Mouse (Mus musculus): ENCODE results near the gene Evpl.
"Not testable (repeated sequence)": the region's sequence is repeated elsewhere in the genome, so short reads cannot be mapped to it uniquely, and the experiment has no call there.

The Evpl gene

DNA sequence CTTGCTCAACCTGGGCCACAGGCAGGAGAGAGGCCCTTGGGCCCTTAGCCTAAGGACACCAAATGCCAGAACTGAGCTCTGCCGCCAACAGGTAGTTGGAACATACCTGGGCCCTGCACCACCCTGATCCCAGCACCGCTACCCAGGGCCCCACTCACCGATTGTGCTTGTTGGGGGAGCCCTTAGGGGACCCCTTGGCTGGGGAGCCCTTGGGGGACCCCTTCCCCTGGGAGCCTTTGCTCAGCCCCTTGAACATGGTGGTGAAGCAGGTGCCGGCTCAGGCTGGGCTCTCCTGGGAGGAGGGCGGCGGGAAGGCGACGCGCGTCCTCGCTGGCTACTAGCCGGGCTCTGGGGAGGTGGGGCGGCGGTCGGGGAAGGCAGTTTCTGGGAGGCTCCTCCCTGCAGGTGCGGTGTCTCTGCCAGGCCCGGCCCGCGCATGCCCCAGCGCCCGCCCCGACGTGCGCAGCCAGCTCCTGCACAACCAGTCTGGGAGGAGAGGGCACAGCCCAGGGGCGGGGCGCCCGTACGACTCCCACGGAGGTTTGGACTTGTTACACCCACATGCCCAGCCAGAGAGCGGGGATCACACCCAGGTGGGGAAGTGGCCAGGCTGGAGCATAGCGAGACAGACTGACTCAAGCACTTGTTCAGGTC, at the start of gene Evpl:
Gene Evpl, minus strand, starts transcription at position 336 of the 654 bp plus-strand sequence.
- DNase-seq (ENCODE audit: low read depth, low spot score): no peak

DNA sequence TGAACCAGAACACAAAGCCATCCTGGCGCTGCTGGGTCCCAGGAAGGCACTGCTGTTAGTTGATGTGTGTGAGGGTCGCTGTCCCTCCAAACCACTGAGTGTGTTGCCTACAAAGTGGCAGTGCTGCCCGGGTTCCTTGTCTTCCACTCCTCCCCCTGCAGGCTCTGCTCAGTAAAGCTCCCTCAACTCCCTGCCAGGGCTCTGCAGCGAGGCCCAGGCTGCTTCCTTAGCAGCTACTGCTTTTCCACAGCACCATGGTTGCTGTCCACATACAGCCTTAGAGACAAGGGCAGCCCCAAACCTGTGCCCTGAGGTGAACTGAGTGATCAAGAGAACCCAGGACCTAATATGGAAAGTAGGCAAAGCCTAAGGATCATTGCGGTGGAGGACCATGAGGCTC, 49.5 kb upstream of the Evpl start:
- no peak for DNase-seq (ENCODE audit: low read depth, low spot score)

- DNase-seq (ENCODE audit: low read depth, low spot score): no peak
Observed at GRCm38 (mm10) chr11:116285770-116286191, 47.9 kb upstream of the Evpl start.

DNA sequence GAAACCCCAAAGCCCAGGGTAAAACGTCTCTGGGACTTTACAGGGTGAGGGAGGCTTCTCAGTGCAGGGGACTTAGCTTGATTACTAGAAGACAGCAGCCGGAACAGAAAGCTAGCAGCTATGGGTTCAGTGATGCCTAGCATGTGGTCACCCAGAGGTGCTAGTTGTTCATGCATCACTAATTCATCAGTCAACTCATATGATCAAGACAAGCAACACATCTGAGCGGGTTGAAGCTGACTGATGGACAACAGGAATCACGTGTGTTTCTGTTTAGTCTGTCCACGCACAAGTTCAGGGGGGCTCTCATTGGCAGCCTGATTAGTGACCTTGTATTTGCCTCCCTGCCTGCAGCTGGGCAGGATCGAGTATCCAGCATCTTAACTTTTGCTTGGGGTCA, 46.1 kb upstream of the Evpl start:
- DNase-seq (ENCODE audit: low read depth, low spot score): no peak

GRCm38 (mm10) chr11:116282912-116283521, 45.1 kb upstream of the Evpl start:
- no peak for DNase-seq (ENCODE audit: low read depth, low spot score)

GRCm38 (mm10) chr11:116282089-116282488, 44.2 kb upstream of the Evpl start:
- no peak for DNase-seq (ENCODE audit: low read depth, low spot score)

- DNase-seq (ENCODE audit: low read depth, low spot score): no peak
Observed at GRCm38 (mm10) chr11:116281671-116282070, 43.8 kb upstream of the Evpl start.

DNA sequence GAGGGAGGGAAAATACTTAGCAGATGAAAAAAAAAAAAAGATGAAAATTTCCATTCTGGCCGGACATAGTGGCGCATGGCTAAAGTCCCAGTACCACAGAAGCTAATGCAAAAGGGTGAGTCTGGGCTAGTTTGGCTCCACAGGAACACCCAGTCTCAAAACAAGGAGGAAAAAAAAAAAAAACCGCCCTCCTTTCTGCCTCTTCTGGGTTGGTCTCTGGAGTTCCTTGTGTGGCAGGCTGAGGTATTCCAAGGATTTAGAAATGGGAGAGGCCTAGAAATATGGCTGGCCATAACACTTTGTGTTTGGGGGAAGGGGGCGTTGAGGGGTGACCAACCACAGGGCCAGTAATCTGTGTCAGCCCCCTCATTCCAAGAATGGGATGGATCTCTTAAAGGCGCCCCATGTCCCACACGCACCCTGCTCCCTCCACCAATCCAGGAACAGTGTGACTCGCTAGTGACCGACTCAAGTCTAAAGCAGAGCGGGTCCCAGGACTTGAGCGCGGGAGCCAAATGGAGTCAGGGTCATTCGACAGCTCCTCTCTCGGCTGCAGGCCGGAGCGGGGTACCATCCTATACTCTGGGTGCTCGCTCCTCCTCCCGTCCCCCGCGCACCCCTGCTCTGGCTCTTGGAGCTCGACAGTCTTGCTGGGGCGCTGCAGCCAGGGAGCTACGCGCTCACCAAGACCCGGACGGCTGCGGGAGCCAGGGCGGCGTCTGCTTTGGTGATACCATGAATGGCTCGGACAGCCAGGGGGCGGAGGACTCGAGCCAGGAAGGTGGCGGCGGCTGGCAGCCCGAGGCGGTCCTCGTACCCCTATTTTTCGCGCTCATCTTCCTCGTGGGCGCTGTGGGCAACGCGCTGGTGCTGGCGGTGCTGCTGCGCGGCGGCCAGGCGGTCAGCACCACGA, 43.1 kb upstream of the Evpl start, which contains the start of gene Galr2:
Gene Galr2, plus strand, starts transcription at position 189 of the 913 bp plus-strand sequence.
- DNase-seq (ENCODE audit: low read depth, low spot score): no peak

- not testable (repeated sequence) for DNase-seq (ENCODE audit: low read depth, low spot score)
Observed at GRCm38 (mm10) chr11:116277184-116277583, 39.3 kb upstream of the Evpl start.

- DNase-seq (ENCODE audit: low read depth, low spot score): peak; percentile 88
Observed at GRCm38 (mm10) chr11:116274045-116274666, 36.3 kb upstream of the Evpl start, which contains the start of gene Srp68. Gene Srp68 (minus strand): TSS chr11:116274217.

DNA sequence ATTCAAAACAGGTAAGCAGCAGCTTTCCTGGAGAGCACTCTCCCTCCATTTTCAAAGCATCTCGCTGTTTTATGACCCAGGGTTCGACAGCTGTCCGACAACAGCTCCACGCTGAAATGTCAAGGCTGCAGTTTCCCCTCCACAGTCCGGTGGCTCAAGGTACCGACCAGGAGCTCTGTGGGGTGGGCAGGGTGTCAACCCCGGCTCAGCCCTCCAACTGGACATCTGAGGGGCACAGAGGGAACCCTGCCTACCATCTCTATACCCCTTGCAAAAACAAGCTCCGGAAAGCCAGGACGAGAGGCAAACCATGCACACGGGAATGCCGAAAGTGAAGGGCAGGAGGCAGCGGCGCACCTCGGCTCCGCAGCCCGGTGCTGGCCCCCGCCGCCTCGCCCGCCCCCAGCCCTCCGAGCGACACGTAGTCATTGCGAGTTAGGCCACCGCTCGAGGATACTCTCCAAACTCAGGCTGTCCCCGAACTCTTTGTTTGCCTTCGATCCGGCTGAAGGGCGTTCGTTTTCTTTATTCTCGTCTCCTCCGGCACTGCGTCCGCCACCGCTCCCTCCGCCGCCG, 35.7 kb upstream of the Evpl start:
- no peak for DNase-seq (ENCODE audit: low read depth, low spot score)

DNA sequence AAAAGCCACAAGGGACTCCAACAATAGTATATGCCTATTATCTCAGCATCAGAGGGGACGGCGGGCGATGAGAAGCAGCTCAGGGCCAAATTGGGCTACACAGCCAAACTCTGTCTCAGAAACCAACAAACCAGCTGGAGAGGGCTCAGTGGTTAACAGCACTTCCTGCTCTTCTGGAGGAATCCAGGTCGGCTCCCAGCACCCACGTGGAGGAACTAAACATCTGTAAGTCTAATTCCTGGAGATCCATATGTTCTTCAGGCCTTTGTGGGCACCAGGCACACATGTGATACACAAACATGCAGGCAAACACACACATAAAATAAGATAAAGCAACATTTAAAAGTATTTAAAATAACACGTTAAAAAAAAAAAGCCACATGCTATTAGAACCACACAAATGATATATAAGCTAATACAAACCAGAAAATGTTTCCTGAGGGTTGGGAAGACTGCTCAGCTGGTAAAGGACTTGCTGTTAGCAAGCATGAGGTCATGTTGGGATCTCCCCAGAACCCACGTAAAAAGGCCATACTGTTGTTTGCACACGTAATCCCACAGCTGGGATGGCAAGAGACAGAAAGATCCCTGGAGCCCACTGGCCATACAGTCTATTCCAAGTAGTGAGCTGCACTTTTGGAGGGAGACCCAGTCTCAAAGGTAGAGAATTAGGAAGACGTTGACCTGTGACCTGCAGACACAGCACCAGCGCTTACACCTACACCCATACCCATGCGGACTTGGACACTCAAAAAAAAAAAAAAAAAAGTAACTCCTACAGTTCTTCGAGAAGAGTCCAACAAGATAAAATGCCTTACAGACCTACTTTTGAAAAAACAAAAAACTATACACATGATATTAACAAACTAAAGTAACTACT, 35.0 kb upstream of the Evpl start:
- no peak for DNase-seq (ENCODE audit: low read depth, low spot score)

- DNase-seq (ENCODE audit: low read depth, low spot score): no peak
Observed at GRCm38 (mm10) chr11:116269560-116269959, 31.7 kb upstream of the Evpl start.

DNA sequence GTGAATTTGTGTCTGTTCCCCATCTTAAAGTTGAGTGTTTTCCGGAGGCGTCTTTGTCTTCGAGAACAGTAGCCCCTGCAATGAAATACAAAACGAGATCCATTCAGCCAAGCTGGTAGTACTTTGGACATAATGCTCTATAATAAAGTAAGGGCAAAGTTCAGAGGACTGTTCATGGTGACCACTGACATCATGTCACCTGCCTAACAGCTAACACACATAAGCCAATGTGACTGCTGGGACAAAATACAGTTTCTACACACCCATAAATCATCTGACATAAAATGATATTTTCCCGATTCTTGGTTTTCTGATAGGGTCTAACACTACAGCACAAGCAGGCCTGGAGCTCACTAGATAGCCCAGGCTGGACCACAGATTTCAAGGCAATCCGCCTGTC, 30.4 kb upstream of the Evpl start:
- no peak for DNase-seq (ENCODE audit: low read depth, low spot score)

DNA sequence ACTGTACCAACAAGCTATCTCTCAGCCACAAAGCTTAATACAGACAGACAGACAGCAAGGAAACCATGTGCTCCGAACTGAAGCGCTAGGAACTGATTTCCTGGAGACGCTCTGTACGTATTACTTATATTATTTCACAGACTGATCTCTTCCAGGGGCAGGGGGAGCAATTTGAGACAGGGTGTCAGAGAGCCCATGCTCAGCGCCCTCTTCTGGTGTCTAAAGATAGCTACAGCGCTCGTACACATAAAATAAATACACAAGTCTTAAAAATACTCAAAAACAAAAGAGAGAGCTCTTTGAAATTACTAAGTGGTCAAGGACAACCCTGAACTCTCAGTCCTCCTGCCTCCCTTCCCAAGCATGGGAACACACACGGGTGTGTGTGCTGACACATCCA, 29.8 kb upstream of the Evpl start:
- DNase-seq (ENCODE audit: low read depth, low spot score): no peak

DNA sequence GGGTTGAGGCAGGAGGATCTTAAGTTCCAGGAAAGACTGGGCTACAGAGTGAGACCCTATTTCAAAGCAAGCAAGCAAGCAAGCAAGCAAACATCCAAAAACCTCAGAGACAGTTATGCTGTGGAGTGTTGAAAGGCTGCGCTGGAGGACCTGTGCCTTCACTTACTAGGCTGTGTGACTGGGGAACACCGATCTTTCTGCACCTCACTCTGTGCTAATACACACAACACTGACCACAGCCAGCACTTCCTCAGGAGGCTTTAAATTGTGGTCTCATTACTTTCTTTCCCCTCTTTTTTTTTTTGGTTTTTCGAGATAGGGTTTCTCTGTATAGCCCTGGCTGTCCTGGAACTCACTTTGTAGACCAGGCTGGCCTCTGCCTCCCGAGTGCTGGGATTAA, 28.0 kb upstream of the Evpl start:
- DNase-seq (ENCODE audit: low read depth, low spot score): no peak

GRCm38 (mm10) chr11:116265352-116265751, 27.5 kb upstream of the Evpl start:
- no peak for DNase-seq (ENCODE audit: low read depth, low spot score)

- no peak for DNase-seq (ENCODE audit: low read depth, low spot score)
Observed at GRCm38 (mm10) chr11:116260259-116260658, 22.4 kb upstream of the Evpl start.

DNA sequence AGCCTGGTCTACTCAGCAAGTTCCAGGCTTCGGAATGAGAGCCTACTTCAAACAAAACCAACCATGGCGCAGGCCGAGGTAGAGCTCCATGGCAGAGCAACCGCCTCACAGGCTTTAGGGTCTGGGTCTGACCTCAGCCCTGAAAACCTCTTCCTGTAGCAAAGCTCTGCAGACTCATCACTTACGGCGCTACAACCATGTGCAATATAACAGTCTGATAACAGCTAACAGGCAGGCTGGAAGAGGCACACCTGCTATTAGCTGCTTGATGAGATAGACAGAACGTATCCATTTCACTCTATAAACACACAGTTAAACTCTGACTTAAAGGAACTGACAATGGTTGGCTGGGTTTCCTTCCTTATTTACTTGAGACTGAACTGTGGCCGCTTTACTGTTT, 21.6 kb upstream of the Evpl start:
- DNase-seq (ENCODE audit: low read depth, low spot score): no peak

DNA sequence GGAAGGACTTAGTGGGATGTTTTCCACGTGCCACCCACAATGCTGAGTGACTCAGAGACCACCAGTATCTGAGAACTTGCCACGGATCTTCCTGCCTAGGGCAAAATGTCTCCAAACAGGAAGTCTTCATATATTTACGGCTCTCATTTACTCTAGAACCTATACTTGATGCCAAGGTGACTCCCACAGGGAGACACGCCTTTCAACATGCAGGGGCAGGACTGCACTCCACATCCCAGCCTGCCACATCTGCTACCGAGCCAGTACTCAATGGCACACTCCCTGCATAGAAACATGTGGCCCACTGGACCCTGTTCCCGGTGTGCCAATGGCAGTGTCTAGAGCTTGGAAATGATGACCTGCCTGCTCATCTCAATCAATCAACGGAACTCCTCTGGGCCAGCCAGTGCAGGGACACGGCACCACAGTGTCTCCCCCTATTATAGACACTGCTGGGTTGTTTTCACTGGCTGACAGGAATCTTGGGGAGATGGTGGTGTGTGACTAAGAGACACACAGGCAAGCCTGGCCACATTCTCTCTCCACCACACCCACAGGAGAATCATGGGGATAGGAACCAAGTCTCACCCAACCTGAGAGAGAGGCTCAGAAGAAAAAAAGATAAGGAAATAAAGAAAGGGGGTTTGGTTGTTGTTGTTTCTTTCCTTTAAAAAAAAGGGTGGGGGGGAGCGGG, 18.3 kb upstream of the Evpl start:
- no peak for DNase-seq (ENCODE audit: low read depth, low spot score)
